Mouse (Mus musculus): ENCODE measurements around the gene Asrgl1. TPM values are rescaled to one million over a fixed set of nuclear protein-coding genes. Genes with fewer than 3 reads are reported as not detected.

Gene Asrgl1
- total and polyA plus RNA-seq, 3 experiments, result 15.6 to 36.2 (median 25.1) TPM

DNA sequence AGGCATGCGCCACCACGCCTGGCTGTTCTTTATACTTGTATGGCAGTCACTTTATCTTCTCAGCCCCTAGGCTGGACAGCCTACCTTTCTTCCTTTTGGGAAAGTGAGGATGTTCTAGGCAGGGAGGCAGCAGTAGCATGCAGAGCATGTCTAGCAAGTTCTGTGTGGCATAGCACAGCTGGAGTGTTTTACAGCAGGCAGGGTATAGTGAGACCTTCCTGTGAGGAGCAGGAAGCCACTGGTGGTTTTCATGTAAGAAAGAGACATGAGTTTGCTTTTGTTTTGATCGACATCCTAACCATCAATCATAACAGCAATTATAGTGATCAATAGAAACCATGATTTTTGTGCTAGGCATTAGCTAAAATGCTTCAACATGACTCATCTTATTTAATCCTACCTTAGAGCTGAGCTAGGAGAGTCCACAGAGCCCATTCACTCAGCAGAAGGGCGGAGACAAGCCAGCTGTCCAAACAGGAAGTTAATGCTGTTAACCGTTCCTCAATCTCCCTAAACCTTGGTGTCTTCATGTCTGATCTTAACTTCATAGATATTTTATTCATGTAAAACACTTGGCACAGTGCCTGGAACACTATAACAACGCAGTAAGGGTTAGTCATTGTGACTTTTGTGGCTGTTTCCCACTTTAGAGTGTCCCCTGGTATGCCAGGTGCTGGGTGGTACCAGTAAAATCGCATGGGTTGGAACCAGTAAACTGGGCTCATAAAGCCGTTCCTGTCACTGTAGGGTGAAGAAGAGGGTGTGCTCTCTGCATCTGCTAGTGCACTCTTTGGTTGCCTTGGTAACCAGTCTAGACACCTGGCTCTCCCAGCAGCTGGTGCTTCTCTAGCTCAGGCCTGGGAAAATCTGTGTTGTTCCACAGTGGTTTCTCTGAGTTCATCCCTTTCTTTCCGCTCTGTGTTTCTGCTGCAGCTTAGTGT is 69.5 kb downstream of the Asrgl1 start:
- no peak overlapping the region; the same call in 1 of the 2 replicates for H3K4me2 ChIP-seq (ENCODE audit: insufficient read depth, low read depth, poor library complexity, severe bottlenecking)
- no peak overlapping the region for H3K9ac ChIP-seq (ENCODE audit: insufficient read depth, low read depth)

DNA sequence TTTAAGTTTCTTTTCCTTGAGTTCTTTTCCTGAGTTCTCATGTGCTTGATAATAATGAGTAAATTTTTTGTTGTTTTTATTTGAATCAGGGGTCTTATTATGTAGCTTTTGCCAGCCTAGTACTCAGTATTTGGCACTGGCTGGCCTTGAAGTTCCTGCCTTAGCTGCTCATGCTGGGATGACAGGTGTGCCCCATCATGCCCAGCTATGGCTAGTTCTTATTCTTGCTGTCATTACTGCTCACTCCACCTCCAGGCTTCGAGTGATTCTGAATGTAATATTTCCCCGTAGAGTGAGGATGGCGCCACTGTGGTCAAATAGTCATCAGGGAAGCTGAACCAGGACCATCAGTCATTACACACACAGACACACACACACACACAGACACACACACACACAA is 71.6 kb downstream of the Asrgl1 start:
- TF ChIP-seq CTCF (conservative IDR thresholded peaks at IDR 0.05 in 1 of 2, IDR thresholded peaks at IDR 0.05 in 1 of 2; ENCODE audit: low read depth in 2 of 2, low read length in 2 of 2) (no peak), SMC3 (IDR thresholded peaks at IDR 0.05; ENCODE audit: low read depth, low read length) (no peak), ZMIZ1 (IDR thresholded peaks at IDR 0.05; ENCODE audit: low read depth, low read length) (no peak), ETS1 (conservative IDR thresholded peaks at IDR 0.05; ENCODE audit: low read depth, low read length) (no peak)
- Histone ChIP-seq H3K79me2 (replicated peaks; ENCODE audit: control insufficient read depth, extremely low read depth, insufficient read depth, poor library complexity, severe bottlenecking) (no peaks in the 10 kb centered on the region), H3K27ac (ENCODE audit: insufficient read depth, low read depth) (no peak overlapping the region), H3K36me3 (replicated peaks in 1 of 2; ENCODE audit: control insufficient read depth in 1 of 2, insufficient read depth in 1 of 2, low read length in 1 of 2) (no peaks in the 10 kb centered on the region), H3K4me1 (ENCODE audit: control insufficient read depth in 1 of 2, insufficient read depth in 2 of 2) (peaks cover 22 to 52% of the 10 kb centered on the region in 2 experiments), H3K4me3 (replicated peaks in 1 of 3; ENCODE audit: low read depth in 2 of 3, low read length in 2 of 3, poor library complexity in 1 of 3) (no peak overlapping the region), H3K4me2 (ENCODE audit: insufficient read depth, low read depth, poor library complexity, severe bottlenecking) (no peak overlapping the region), H3K27me3 (replicated peaks) (no peaks in the 10 kb centered on the region), H3K9ac (ENCODE audit: insufficient read depth, low read depth) (no peak overlapping the region), H3K9me3 (replicated peaks; ENCODE audit: low read length) (no peaks in the 10 kb centered on the region)
- in situ Hi-C loops (cut with MboI; ENCODE audit: low pct_ligation_motif_present, low pct_unique_long_range_greater_than_20kb, low sequenced_read_pairs) (no loop called here), dilution Hi-C loops (cut with MboI; ENCODE audit: extremely low pct_ligation_motif_present, extremely low pct_unique_long_range_greater_than_20kb, low sequenced_read_pairs) (no loop called here)
- DNase-seq (ENCODE audit: extremely low read depth), result no peak

More for the DNA sequence above, 69.5 kb downstream of the Asrgl1 start:
- peak; percentile 79 for TF ChIP-seq MXI1 (IDR thresholded peaks at IDR 0.05; ENCODE audit: low read depth, low read length)
- TF ChIP-seq PAX5 (IDR thresholded peaks at IDR 0.05; ENCODE audit: low read length), result no peak
- TF ChIP-seq TCF12 (IDR thresholded peaks at IDR 0.05; ENCODE audit: low read depth, low read length), result peak; percentile 94
- TF ChIP-seq SIN3A (IDR thresholded peaks at IDR 0.05; ENCODE audit: low read length), result peak; percentile 66; the same call in 1 of the 2 replicates
- peak; percentile 71 for TF ChIP-seq EP300 (IDR thresholded peaks at IDR 0.05; ENCODE audit: low read length)
- TF ChIP-seq POLR2A (IDR thresholded peaks at IDR 0.05; ENCODE audit: low read depth, low read length), result no peak
- TF ChIP-seq ELF1 (IDR thresholded peaks at IDR 0.05; ENCODE audit: low read depth, low read length), result 0 out of 2 replicates have a peak, but pooled peaks have one; percentile 43
- no peak for TF ChIP-seq MYC (IDR thresholded peaks at IDR 0.05; ENCODE audit: low read depth, low read length)
- no peak for TF ChIP-seq POLR2AphosphoS2 (IDR thresholded peaks at IDR 0.05; ENCODE audit: low read depth, low read length)
- TF ChIP-seq UBTF (IDR thresholded peaks at IDR 0.05; ENCODE audit: low read depth, low read length), result no peak
- TF ChIP-seq RCOR1 (conservative IDR thresholded peaks at IDR 0.05; ENCODE audit: low read depth, low read length), result no peak
- TF ChIP-seq IRF4 (IDR thresholded peaks at IDR 0.05; ENCODE audit: low read depth, low read length), result peak; percentile 50; the same call in 1 of the 2 replicates
- peak; percentile 89 for TF ChIP-seq ETS1 (conservative IDR thresholded peaks at IDR 0.05; ENCODE audit: low read depth, low read length)
- TF ChIP-seq BHLHE40 (IDR thresholded peaks at IDR 0.05; ENCODE audit: low read depth, low read length), result no peak
- H3K79me2 ChIP-seq (replicated peaks; ENCODE audit: control insufficient read depth, extremely low read depth, insufficient read depth, poor library complexity, severe bottlenecking), result no peaks in the 10 kb centered on the region
- no peaks in the 10 kb centered on the region for H3K27me3 ChIP-seq (replicated peaks)
- H3K27ac ChIP-seq (ENCODE audit: insufficient read depth, low read depth), result peak overlapping the region; percentile 59
- dilution Hi-C loops (cut with MboI; ENCODE audit: extremely low pct_ligation_motif_present, extremely low pct_unique_long_range_greater_than_20kb, low sequenced_read_pairs) (no loop called here), in situ Hi-C loops (cut with MboI; ENCODE audit: low pct_ligation_motif_present, low pct_unique_long_range_greater_than_20kb, low sequenced_read_pairs) (no loop called here)
- peak; percentile 85 for DNase-seq (ENCODE audit: extremely low read depth)
- no peaks in the 10 kb centered on the region for H3K36me3 ChIP-seq (replicated peaks in 1 of 2; ENCODE audit: control insufficient read depth in 1 of 2, insufficient read depth in 1 of 2, low read length in 1 of 2)
- H3K4me1 ChIP-seq (ENCODE audit: control insufficient read depth in 1 of 2, insufficient read depth in 2 of 2), result peaks cover 37 to 67% of the 10 kb centered on the region in 2 experiments
- H3K4me3 ChIP-seq (replicated peaks in 1 of 3; ENCODE audit: low read depth in 2 of 3, low read length in 2 of 3, poor library complexity in 1 of 3), result no peak overlapping the region
- no peaks in the 10 kb centered on the region for H3K9me3 ChIP-seq (replicated peaks; ENCODE audit: low read length)

Data from CH12.LX (cell line).